Mouse (Mus musculus) neural tube, embryonic 12.5 days (tissue): ENCODE results near the gene Rpl3l. TPM values are rescaled to one million over a fixed set of nuclear protein-coding genes. Genes with fewer than 3 reads are reported as not detected.

Source experiments
- polyA plus RNA-seq: library from polyadenylated mRNA; unstranded; fragments of >200 nt; fragmentation: Nextera tagmentation; extraction: Ambion mirVana; gene quantifications from 2 replicates; pipeline ENCODE4 v1.2.1, GENCODE M21; 2016

The Rpl3l gene
- polyA plus RNA-seq, 1 experiment from 2014 or later = not detected

Other genes starting within 250 kb of the Rpl3l start
- 33.8 and 34.9 TPM in 2 replicates for gene Mlst8, start 248.7 kb upstream of the Rpl3l start, polyA plus RNA-seq
- gene Caskin1, start 239.2 kb upstream of the Rpl3l start, polyA plus RNA-seq = 23.2 and 25.4 TPM in 2 replicates
- gene Traf7, start 199.9 kb upstream of the Rpl3l start, polyA plus RNA-seq = 83.4 and 84.0 TPM in 2 replicates
- gene Rab26, start 193.6 kb upstream of the Rpl3l start, polyA plus RNA-seq = 1.6 and 2.2 TPM in 2 replicates
- gene Pkd1, start 178.0 kb upstream of the Rpl3l start, polyA plus RNA-seq = 23.0 and 26.5 TPM in 2 replicates
- gene Tsc2, start 95.2 kb upstream of the Rpl3l start, polyA plus RNA-seq = 66.5 and 75.0 TPM in 2 replicates
- gene Nthl1, start 95.1 kb upstream of the Rpl3l start, polyA plus RNA-seq = 10.5 and 12.4 TPM in 2 replicates
- gene Slc9a3r2, start 77.5 kb upstream of the Rpl3l start, polyA plus RNA-seq = 36.9 and 37.7 TPM in 2 replicates
- gene Npw, start 69.4 kb upstream of the Rpl3l start, polyA plus RNA-seq = not detected in 2 replicates
- gene Zfp598, start 58.1 kb upstream of the Rpl3l start, polyA plus RNA-seq = 24.1 and 27.2 TPM in 2 replicates
- gene Syngr3, start 37.9 kb upstream of the Rpl3l start, polyA plus RNA-seq = 42.3 and 43.3 TPM in 2 replicates
- 40.2 and 41.9 TPM in 2 replicates for gene Gfer, start 31.7 kb upstream of the Rpl3l start, polyA plus RNA-seq
- 2.4 and 3.0 TPM in 2 replicates for gene Noxo1, start 31.6 kb upstream of the Rpl3l start, polyA plus RNA-seq
- gene Tbl3, start 20.2 kb upstream of the Rpl3l start, polyA plus RNA-seq = 91.5 and 95.3 TPM in 2 replicates
- not detected in 2 replicates for gene Rnf151, start 9.8 kb upstream of the Rpl3l start, polyA plus RNA-seq
- gene Rps2, start 9.7 kb upstream of the Rpl3l start, polyA plus RNA-seq = 826 and 871 TPM in 2 replicates
- gene Ndufb10, start 3.3 kb upstream of the Rpl3l start, polyA plus RNA-seq = 230 and 240 TPM in 2 replicates
- 23.3 and 24.8 TPM in 2 replicates for gene Msrb1, start 8.8 kb downstream of the Rpl3l start, polyA plus RNA-seq
- 0.62 and 0.69 TPM in 2 replicates for gene Hs3st6, start 25.2 kb downstream of the Rpl3l start, polyA plus RNA-seq
- gene Meiob, start 76.5 kb downstream of the Rpl3l start, polyA plus RNA-seq = not detected in 2 replicates
- gene Hagh, start 112.3 kb downstream of the Rpl3l start, polyA plus RNA-seq = 37.5 and 40.0 TPM in 2 replicates
- gene Fahd1, start 122.5 kb downstream of the Rpl3l start, polyA plus RNA-seq = 18.2 and 18.7 TPM in 2 replicates
- 0.28 and 0.32 TPM in 2 replicates for gene Igfals, start 138.2 kb downstream of the Rpl3l start, polyA plus RNA-seq
- 75.4 and 75.9 TPM in 2 replicates for gene Nubp2, start 158.5 kb downstream of the Rpl3l start, polyA plus RNA-seq
- 53.1 and 57.7 TPM in 2 replicates for gene Spsb3, start 158.8 kb downstream of the Rpl3l start, polyA plus RNA-seq
- 41.6 and 44.5 TPM in 2 replicates for gene Eme2, start 167.3 kb downstream of the Rpl3l start, polyA plus RNA-seq
- gene Mrps34, start 167.3 kb downstream of the Rpl3l start, polyA plus RNA-seq = 89.9 and 98.4 TPM in 2 replicates
- 49.7 and 55.1 TPM in 2 replicates for gene Nme3, start 168.7 kb downstream of the Rpl3l start, polyA plus RNA-seq
- 78.9 and 82.1 TPM in 2 replicates for gene Mapk8ip3, start 209.2 kb downstream of the Rpl3l start, polyA plus RNA-seq
- gene Jpt2, start 232.9 kb downstream of the Rpl3l start, polyA plus RNA-seq = 183 TPM in 2 replicates